Mouse (Mus musculus): ENCODE data around the gene Cdh19. TPM values are rescaled to one million over a fixed set of nuclear protein-coding genes. Genes with fewer than 3 reads are reported as not detected.

The Cdh19 gene
- polyA plus RNA-seq (2014; fragmentation: Illumina TruSeq; extraction: RNeasy Lipid Tissue Mini Kit (QIAGEN cat#74804); ENCODE audit: low read depth, low replicate concordance), result 0.89 TPM

DNA sequence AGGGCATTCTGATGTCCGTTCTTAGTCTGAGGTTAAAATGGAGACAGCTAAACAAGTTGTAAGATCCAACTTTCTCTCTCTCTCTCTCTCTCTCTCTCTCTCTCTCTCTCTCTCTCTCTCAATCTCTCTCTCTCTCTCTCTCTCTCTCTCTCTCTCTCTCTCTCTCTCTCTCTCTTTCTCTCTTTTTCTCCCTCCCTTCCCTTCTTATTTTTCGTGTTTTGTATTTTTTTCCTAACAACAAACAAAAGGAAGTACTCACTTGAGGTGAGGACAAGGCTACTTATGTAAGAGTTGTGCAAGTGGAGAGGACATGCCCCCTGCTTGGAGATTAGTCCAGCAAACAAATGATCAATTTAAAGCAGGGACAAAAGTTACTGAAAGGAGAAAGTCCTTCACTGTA, at the start of gene Cdh19:
Cdh19 (minus strand) TSS at position 101 of the 400 bp plus-strand sequence.

All from kidney, adult 10 weeks (tissue).